Mouse (Mus musculus) skeletal muscle tissue, adult 2 months (tissue): ENCODE measurements at regions not wholly inside any gene's neighbourhood (a gene's known extent, or its start where the extent isn't known, plus 50 kb on each side); places are given as distances from the start of the nearest gene placed in this dataset.
A peak's percentile ranks its signal among the peaks of the same experiment; 100 is the strongest.

Experiments
- DNase-seq: peaks from one replicate; pipeline ENCODE4 v3.0.0-alpha.2; 2012; ENCODE audit warnings: low read depth, low spot score

DNA sequence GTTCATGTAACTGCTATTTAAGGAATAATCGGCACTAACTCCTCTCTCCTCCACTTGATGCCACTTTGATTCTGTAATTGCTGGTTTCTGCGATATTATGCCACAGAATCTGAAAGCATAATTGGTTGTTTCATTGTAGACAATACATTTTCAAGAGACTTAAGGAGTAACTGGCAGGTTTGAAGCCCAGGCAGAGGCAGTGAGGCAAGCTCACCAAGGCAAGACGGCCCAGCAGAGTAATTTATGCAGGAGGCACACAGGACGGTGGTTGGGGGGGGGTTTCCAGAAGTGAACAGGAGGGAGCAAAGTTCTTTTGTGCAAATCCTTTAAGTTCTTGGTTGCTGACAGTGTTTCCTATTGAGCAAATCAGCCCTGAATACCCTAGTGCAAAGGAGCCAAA, 249.6 kb downstream of the Drd1 start:
- no peak for DNase-seq

DNA sequence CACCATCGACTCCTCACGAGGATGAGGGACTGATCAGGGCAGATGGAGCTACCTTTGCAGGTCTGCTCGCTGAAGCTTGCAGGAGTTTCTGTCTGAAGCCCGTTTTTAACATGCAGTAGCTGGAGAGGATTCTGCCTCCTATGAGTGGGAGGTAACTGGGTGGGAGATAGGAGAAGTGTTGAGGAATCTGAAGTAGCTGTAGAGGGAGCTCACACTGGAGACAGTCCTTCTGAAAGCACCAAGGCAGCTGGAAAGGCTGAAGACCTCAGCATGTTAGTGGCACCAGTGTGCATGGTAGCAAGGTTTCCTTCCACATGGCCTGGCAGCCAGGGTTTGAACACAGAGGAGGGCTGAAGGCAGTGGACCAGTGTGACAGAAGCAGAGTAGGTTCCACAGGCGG, 254.5 kb downstream of the Drd1 start:
- no peak for DNase-seq

- peak; percentile 53 for DNase-seq
These were observed 266.7 kb downstream of the Drd1 start for GRCm38 (mm10) chr13:53788809-53789208.

GRCm38 (mm10) chr13:53783492-53783891, 272.0 kb downstream of the Drd1 start:
- peak; percentile 30 for DNase-seq

DNA sequence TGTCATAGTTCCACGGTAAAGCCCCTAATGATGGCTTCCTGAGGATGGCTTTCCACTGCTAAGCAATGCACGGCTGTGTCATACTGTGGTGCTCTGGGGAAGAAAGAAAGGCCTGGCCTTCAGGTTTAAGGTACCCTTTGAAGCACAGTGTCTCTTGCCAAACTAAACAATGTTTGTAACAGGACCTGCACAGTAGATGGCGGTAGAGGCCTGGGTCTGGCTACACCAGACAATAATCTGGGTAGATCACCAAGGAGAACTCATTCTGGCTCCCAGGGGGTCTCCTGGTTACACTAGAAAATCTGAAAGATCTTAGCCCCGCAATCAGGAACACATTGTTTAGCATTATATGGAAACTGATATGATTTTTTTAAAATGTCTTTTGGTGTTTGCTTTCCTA, 276.4 kb downstream of the Drd1 start:
- no peak for DNase-seq

- DNase-seq: no peak
These were observed 279.1 kb downstream of the Drd1 start for GRCm38 (mm10) chr13:53776421-53776820.

DNA sequence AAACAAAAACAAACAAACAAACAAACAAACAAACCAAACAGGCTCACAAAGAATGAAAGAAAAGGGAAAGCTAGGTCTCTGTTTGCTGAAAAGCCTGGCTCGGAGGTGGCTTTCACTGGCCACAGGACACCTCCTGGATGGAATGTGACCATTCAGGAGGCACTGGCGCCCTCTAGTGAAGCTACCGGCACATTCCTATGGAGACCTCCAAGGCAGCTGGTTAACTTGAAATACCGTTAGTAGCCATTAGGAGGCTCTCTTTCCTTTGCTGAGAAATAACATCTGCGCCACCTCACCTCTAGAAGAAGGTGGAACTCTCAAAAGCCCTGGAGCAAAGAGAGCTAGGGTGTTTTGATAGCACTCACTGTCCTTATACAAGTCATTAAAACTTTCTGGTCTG, 279.8 kb downstream of the Drd1 start:
- no peak for DNase-seq

DNA sequence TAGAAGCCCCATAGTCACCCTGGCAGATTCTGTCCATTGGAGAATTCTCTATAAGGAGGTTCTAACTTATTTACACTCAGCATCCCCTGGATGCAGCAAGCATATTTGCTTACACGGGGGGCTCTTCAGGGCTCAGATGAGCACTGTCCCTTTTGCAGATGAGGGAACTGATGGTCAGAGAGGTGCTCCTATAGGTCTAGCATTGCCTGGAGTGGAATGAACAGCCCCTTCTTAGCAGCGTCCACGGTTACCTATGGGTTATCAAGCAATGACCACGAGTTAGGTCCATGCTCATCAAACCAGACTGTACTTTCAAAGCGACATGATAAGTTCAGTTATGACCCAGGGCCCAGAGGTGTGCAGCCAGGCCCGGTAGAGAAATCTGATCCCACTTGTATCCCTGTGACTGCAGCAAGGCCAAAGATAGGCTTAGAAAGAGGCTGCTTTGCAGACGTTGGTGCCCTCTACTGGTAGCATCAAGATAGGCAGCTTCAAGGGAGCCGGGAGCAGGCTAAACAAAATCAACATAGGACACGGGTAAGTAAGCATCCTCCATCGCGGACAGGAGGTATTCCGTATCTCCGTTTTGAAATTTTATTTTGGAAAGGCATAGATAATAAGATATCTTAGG, 290.8 kb downstream of the Drd1 start:
- peak; percentile 8 for DNase-seq

- DNase-seq: no peak
These were observed 284.8 kb upstream of the Msx2 start for GRCm38 (mm10) chr13:53757576-53758237.

DNA sequence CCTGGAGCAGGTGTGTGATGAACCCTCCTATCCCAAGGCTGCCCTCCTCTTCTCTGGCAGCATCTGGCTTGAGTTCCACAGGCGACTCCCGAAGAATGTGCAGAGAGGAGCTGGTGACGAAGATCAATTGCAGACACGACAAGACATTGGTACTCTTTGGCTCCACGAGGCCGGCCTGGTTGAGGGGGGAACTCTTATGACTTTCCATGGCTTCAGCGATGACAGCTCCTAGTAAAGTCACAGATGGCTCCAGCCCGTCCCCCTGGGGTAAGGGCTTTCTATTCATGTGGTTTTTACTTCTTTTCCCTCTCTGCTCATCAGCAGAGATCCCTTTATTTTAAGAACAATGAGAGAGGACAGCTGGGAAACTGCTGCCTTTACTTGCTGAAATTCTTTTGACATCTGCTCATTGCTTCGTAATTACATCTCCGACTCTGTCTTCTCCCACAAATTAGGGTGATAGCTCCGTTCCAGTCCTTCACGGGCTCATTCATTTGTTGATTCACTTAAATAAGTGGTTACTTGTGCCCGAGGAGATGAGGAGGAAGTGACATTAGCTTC, 284.2 kb upstream of the Msx2 start:
- no peak for DNase-seq

DNA sequence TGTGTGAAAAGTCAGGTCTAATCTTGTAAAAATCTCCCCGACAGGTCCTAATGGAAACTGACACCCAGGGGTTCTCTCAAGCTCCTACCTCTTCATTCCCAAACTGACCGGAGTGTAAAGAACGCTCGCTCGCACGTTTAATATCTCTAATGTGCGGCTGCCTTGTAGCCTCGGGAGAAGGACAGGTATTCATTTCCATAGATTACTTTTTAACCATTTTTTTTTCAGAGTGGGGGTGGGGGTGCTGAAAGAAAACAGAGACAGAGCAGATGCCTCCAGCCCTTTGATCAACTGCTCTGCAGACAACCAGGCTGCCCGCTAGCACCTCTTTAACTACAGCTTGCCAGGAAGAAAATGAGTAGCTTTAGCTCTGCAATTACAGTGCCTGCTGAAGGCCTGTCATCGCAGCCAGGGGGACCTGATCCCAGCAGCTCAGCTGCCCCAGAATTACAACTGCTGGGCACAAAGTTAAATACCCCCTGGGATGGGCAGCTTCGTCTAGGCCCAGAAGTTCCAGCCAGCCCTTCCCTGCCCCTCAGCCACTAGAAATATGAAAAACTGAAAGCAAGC, 282.3 kb upstream of the Msx2 start:
- no peak for DNase-seq

DNA sequence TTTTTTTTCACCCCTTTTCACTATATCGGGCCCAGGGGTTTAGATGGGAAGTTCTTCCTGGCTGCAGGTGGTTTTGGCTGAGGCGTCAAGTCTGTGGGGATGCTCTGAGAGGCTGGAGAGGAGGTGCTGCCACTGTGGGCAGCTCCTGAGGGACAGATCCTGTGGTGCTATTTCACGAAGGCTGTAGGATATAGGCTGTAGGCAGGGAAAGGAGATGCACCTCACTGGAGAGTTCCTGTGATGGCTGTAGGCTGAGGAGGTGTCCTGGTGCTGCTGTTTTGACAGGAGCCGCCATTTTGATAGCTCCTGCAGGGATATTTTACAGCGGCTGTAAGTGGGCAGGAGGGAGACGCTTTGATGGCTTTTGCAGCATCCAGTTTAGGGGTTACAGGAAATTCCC, 280.2 kb upstream of the Msx2 start:
- DNase-seq: no peak

DNA sequence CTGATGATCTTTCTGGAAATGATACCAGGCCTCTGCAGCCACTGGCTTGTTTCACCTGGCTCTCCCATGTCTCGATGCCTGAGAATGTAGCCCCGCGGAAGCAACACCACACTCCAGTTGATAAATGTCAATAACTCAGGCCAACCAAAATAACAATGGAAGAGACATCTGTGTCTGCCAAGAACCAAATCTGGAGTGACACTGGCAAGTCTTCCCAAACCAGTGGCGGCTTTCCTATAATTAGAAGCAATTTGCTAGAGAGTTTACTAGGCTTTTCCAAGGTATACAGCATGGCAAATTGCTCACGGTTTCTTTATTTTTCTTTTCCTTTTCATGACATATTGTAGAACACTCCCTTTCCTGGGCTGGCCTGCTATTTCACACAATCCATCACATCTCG, 268.1 kb upstream of the Msx2 start:
- no peak for DNase-seq

DNA sequence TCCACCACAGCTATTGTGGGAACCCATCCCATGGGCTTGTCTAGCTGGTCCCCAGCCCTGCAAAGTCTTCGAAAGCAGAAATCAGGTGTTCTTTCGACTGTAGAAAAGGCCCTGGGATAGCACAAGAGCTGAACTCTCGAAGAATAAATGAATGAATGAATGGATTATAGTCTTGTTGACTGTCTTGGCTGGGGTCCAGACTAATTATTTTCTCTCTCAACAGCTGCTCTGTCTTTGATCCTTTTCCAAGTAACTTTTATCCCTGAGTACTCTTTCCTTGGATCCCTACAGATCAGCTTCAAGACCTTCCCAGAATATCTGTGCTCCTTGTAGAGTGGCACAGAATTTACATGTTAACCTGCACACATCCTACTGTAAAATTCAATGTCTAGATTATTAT, 266.3 kb upstream of the Msx2 start:
- DNase-seq: no peak

DNA sequence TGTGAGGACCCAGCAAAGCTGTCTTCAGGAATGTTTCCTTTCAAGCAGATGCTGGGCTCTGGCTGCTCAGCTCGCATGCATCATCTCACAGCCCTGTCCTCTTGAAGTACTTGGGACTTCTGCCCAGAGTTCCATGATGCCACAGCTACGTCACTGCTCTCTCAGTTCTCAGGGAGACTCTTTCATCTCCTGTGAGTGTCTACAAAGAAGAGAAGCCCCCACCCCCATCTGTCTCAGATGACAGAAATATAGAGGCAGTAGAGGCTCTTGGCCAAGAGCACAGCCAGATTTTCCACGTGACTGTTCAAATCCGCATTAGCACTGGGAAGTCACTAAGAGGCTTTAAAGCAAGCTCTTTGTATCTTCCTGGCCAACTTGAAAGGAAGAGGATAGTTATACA, 262.1 kb upstream of the Msx2 start:
- DNase-seq: no peak

GRCm38 (mm10) chr13:53730259-53730902, 257.5 kb upstream of the Msx2 start:
- DNase-seq: no peak

DNA sequence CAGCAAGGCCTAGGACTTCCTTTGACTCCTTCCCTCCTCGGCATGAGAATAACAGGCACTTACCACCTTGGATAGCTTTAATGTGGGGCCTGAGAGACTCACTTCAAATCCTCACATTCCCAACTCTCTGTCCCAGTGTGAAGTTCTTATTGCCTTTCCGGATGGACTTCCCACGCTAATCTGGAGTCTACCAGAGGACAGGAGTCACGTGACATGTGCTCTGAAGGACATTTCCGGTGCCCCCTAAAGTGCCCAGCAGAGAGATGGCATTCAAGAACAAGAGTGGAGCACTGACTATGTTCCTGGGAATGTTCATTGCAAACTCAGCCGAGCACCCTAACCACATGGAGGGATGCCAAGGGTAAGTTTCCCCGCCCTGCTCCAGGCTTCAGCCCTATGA, 257.0 kb upstream of the Msx2 start:
- DNase-seq: no peak

DNA sequence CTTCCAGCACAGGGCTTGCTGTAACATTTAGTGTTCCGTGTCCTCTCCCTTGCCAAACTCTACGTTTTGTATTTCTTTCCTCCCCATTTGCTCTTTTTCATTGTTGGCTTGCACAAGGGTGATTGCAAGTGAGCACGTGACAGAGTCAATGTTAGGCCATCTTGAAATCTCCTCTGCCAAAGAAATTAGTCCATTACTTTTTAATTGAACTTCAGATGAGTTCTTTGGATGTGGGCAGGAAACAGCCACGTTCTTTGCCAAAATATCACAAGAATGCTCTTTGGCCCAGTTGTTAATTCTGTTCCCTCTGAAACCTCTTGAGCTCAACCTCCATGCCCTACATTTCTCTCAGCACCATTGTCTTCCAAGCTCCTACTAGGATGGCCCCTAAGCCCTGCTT, 253.2 kb upstream of the Msx2 start:
- DNase-seq: no peak

DNA sequence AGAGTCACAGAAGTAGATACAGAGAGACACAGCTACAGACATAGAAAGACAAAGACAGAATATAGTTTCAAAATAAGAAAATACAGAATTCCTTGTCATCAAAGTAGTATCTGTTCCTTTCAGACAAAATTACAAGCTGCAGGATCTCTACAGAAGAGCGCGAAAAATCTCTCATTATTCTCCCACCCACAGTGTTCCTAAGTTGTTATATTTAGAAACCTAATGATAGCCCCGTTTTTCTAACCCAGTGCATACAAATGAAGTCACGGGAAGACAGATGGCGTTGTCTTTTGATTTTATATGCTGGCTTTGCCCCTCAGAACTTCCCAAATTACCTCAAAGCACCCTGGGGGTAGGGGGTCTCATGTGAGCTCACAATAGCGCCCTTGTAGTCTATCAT, 250.0 kb upstream of the Msx2 start:
- no peak for DNase-seq

- no peak for DNase-seq
These were observed 248.2 kb upstream of the Msx2 start for GRCm38 (mm10) chr13:53721038-53721463.

- DNase-seq: no peak
These were observed 244.7 kb upstream of the Msx2 start for GRCm38 (mm10) chr13:53717582-53717981.

GRCm38 (mm10) chr13:53717086-53717485, 244.2 kb upstream of the Msx2 start:
- no peak for DNase-seq

DNA sequence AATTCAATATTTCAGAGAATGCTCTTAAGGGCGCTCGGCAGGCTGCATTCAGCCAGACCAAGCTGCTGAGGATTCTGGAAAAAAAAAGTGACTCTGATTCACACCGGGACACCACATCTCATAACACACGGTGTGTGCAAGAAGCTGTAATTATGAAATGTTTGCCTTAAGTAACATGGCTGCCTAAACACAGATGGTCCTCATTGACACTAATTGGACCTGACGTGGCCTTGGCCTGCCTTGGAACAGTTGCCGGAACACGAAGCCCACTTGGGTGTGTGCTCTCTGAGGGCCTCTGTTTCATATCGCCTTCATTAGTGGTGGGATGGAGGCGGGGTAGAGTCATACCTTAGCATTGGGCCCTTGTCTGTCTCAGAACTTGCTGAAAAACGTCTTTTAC, 236.2 kb upstream of the Msx2 start:
- no peak for DNase-seq
